ENCODE assay signal across 14 mouse cellular contexts in the genomic region with DNA sequence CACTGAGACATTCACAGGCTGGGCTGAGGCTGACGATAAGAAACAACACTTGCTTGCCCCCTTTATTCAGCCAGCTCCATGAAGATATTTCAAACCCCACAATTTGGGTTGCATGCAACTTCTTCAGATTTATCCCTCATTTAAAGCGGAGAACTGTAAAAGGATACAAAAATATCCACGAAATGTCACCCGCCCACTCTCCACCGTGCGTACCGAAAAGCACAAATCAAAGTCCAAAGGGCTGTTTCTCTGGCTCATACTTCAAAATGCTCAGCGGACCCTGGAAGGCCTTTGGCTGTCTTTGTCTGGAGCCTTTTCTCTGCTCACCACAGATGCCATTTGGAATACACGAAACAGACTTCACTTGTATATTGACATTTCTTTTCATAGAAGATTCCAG. TPM values are rescaled to one million over a fixed set of nuclear protein-coding genes. Genes with fewer than 3 reads are reported as not detected.
DNase-seq lines count a peak whose midpoint lies in the region; ATAC-seq lines count a peak whose summit lies in the region.
"Had no signal": no experiment of that assay in that cellular context is flagged by ENCODE, and none has a peak within 500 bp of the region (broad histone marks: within the 10 kb centered on the region; RNA-seq: fewer than 3 reads in every experiment).

No protein-coding gene starts in this region.

- no peak for ATAC-seq in forebrain, embryonic 12.5 days (ENCODE audit: low FRiP score)

- no peak overlapping the region for H3K4me3 ChIP-seq in forebrain, embryonic 12.5 days (replicated peaks)
- H3K4me3 ChIP-seq: forebrain, embryonic 10.5 days had no signal

- H3K36me3 ChIP-seq in forebrain, embryonic 12.5 days (replicated peaks): no peaks in the 10 kb centered on the region
- H3K36me3 ChIP-seq: forebrain, embryonic 10.5 days had no signal

- no peaks in the 10 kb centered on the region for H3K9me3 ChIP-seq in forebrain, embryonic 12.5 days
- H3K9me3 ChIP-seq: forebrain, embryonic 10.5 days had no signal

- H3K27ac ChIP-seq in forebrain, embryonic 12.5 days: no peak overlapping the region
- H3K27ac ChIP-seq: forebrain, embryonic 10.5 days had no signal

- peak; percentile 45 to 63 for DNase-seq in frontal cortex, postnatal 36 days (ENCODE audit: low spot score in 2 of 2)
- no peak for DNase-seq in frontal cortex, postnatal 10 days (ENCODE audit: low spot score in 2 of 2)
- DNase-seq in right cerebral cortex, postnatal 10 days (ENCODE audit: low spot score in 2 of 2): peak; percentile 38 to 47
- no peak for DNase-seq in right cerebral cortex, postnatal 4 days
- peak; percentile 71 to 79 for DNase-seq in kidney, postnatal 25 days
- no peak for DNase-seq in heart, adult 11 months
- no peak for DNase-seq in adrenal gland, adult 8-10 months
- DNase-seq: B cell, adult 2 months; gastrocnemius, postnatal 25 days; lung, adult 2 months; thymus, adult 2 months had no signal

- no peak overlapping the region for H3K9ac ChIP-seq in forebrain, embryonic 12.5 days

- no peak overlapping the region for H3K4me2 ChIP-seq in forebrain, embryonic 12.5 days

- H3K4me1 ChIP-seq in forebrain, embryonic 12.5 days: no peaks in the 10 kb centered on the region

- WGBS in forebrain, embryonic 12.5 days: 64% methylated on average over 9 of the region's 9 CpGs

- no peaks in the 10 kb centered on the region for H3K27me3 ChIP-seq in forebrain, embryonic 12.5 days

RNA-seq across cellular contexts. Expression of a gene that starts 42.8 kb away (rescaled TPM):
- polyA plus RNA-seq in forebrain, embryonic 12.5 days (2016; fragmentation: Nextera tagmentation; extraction: Ambion mirVana): 29.1 and 32.6 TPM in 2 replicates
- total RNA-seq in adrenal gland, adult 8-10 months (2022): 10 to 100 TPM; 18.8 to 23.2 (median 20.4) TPM
- total RNA-seq: MEL had no signal

Comparison
In these comparisons a context has a peak if more than half of its experiments do, and no peak if none do; other contexts are left out.
1. DNase-seq: peak in frontal cortex, postnatal 36 days (2 of 2), right cerebral cortex, postnatal 10 days (2 of 2) and kidney, postnatal 25 days (2 of 2); none in frontal cortex, postnatal 10 days (0 of 2), right cerebral cortex, postnatal 4 days (single experiment), heart, adult 11 months (single experiment) and adrenal gland, adult 8-10 months (single experiment).